Mouse (Mus musculus): ENCODE data around the gene Hfe. TPM values are rescaled to one million over a fixed set of nuclear protein-coding genes. Genes with fewer than 3 reads are reported as not detected.

The Hfe gene
- polyA plus RNA-seq, 1 experiment from 2014 or later, result 11.7 TPM

- Histone ChIP-seq H3K9ac (ENCODE audit: low read length) (peak within 1 kb of the TSS; percentile 77), H3K9me3 (replicated peaks; ENCODE audit: control insufficient read depth, low read length) (no peaks in the 10 kb centered on the region), H3K36me3 (ENCODE audit: control insufficient read depth, insufficient read depth) (no peaks in the 10 kb centered on the region), H3K27ac (ENCODE audit: low read length) (peak within 1 kb of the TSS; percentile 99), H3K4me3 (ENCODE audit: low read length) (peak within 1 kb of the TSS; percentile 56), H3K27me3 (ENCODE audit: control insufficient read depth, insufficient read depth, low read length) (no peaks in the 10 kb centered on the region), H3K4me1 (ENCODE audit: control insufficient read depth, insufficient read depth, low read length) (peaks cover 23% of the 10 kb centered on the region), H3K4me2 (ENCODE audit: low read depth, low read length) (peak within 1 kb of the TSS; percentile 77)
- ATAC-seq (replicated peaks; ENCODE audit: extremely low read depth, insufficient read depth, low FRiP score), result peak; percentile 52
- under 1% methylated on average over 28 of the region's 28 CpGs for WGBS
These were observed 34.9 kb upstream of the Hfe start, which contains the start of gene Hist1h3c for GRCm38 (mm10) chr13:23745381-23746161. Gene Hist1h3c, minus strand, starts transcription at chr13:23745602.

DNA sequence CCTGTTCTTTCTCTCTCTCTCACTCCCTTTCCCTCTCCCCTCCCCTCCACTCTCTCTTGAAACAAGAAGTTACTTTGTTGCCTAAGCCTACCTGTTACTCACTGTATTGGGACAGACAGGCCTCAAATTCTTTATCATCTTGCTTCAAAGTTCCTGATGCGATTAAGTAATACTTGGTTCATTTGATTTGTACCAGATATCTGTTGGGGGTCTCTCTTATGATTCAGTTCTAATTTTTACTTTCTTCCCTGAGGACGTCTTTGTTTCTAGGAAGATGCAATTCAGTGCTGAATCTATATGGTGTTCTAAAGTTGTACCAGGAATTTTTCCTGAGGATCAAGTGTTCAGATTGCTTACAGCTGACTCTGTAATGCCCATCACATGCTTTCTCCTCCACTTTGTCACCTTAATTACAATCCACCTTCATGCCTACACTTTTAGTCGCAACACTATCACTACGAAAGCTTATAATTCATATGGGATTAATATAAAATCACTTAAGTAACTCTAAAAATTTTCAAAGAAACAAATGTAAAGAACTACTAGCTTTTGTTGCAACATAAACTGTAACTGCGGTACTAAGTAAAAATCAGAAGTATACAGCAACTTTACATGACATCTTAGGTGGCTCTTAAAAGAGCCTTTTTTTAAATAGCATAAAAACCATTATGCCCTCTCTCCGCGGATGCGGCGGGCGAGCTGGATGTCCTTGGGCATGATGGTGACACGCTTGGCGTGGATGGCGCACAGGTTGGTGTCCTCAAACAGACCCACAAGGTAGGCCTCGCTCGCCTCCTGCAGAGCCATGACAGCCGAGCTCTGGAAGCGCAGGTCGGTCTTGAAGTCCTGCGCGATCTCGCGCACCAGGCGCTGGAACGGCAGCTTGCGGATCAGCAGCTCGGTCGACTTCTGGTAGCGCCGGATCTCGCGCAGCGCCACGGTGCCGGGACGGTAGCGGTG is 34.0 kb upstream of the Hfe start:
- peak overlapping the region; percentile 72 for H3K9ac ChIP-seq (ENCODE audit: low read length)
- no peaks in the 10 kb centered on the region for H3K9me3 ChIP-seq (replicated peaks; ENCODE audit: control insufficient read depth, low read length)
- peak overlapping the region; percentile 56 for H3K4me3 ChIP-seq (ENCODE audit: low read length)
- H3K36me3 ChIP-seq (ENCODE audit: control insufficient read depth, insufficient read depth), result no peaks in the 10 kb centered on the region
- H3K27me3 ChIP-seq (ENCODE audit: control insufficient read depth, insufficient read depth, low read length), result no peaks in the 10 kb centered on the region
- H3K4me2 ChIP-seq (ENCODE audit: low read depth, low read length), result peak overlapping the region; percentile 77
- H3K4me1 ChIP-seq (ENCODE audit: control insufficient read depth, insufficient read depth, low read length), result peaks cover 27% of the 10 kb centered on the region
- no peak for ATAC-seq (replicated peaks; ENCODE audit: extremely low read depth, insufficient read depth, low FRiP score)
- H3K27ac ChIP-seq (ENCODE audit: low read length), result peak overlapping the region; percentile 67
- 4% methylated on average over 19 of the region's 36 CpGs for WGBS

DNA sequence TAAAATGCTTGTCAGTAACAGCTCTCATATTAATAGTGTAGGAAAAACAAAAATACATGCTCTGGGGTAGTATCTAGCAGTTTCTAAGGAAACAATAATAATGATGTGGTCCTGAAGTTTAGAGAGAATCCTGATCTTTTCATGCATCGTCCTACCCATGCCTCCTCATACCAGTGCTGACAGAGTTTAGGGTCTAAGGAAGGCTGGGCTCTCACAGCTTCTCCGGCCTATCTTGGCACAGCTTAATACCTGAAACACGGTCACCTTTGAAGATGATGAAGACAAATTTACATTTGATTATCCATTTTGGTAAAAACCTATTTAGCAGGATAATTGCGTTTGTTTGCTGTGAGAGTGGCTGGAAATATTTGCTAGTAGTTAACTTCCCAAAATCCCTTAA is 33.3 kb upstream of the Hfe start:
- Histone ChIP-seq H3K9ac (ENCODE audit: low read length) (no peak overlapping the region), H3K9me3 (replicated peaks; ENCODE audit: control insufficient read depth, low read length) (no peaks in the 10 kb centered on the region), H3K4me3 (ENCODE audit: low read length) (peak overlapping the region; percentile 56), H3K4me2 (ENCODE audit: low read depth, low read length) (peak overlapping the region; percentile 77; the same call in 1 of the 2 replicates), H3K27me3 (ENCODE audit: control insufficient read depth, insufficient read depth, low read length) (no peaks in the 10 kb centered on the region), H3K36me3 (ENCODE audit: control insufficient read depth, insufficient read depth) (no peaks in the 10 kb centered on the region), H3K4me1 (ENCODE audit: control insufficient read depth, insufficient read depth, low read length) (peaks cover 27% of the 10 kb centered on the region), H3K27ac (ENCODE audit: low read length) (peak overlapping the region; percentile 59)
- 40% methylated on average over 4 of the region's 4 CpGs for WGBS
- no peak for ATAC-seq (replicated peaks; ENCODE audit: extremely low read depth, insufficient read depth, low FRiP score)

DNA sequence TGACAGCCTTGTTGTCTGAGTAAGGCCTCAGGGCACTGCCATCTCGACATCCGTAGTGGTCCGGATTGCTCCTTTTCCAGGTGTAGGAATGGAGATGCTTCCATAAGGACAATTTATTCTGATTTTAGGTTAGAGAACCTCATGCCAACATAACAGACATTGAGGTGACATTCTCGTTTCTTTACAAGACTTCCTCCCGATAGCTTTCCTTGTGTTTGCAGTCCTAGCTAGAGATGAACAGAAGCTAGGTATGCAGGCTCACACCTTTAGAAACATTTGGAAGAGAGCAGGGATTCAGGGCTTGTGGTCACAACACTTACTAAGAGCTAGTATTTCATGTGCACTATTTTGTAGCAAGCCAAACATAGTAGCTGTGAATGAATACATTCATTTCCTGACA is 32.6 kb upstream of the Hfe start:
- no peaks in the 10 kb centered on the region for H3K9me3 ChIP-seq (replicated peaks; ENCODE audit: control insufficient read depth, low read length)
- ATAC-seq (replicated peaks; ENCODE audit: extremely low read depth, insufficient read depth, low FRiP score), result no peak
- no peaks in the 10 kb centered on the region for H3K36me3 ChIP-seq (ENCODE audit: control insufficient read depth, insufficient read depth)
- H3K4me3 ChIP-seq (ENCODE audit: low read length), result no peak overlapping the region
- H3K4me1 ChIP-seq (ENCODE audit: control insufficient read depth, insufficient read depth, low read length), result peaks cover 25% of the 10 kb centered on the region
- H3K27ac ChIP-seq (ENCODE audit: low read length), result no peak overlapping the region
- WGBS, result 85% methylated on average over 5 of the region's 5 CpGs
- no peak overlapping the region for H3K4me2 ChIP-seq (ENCODE audit: low read depth, low read length)
- no peak overlapping the region for H3K9ac ChIP-seq (ENCODE audit: low read length)
- no peaks in the 10 kb centered on the region for H3K27me3 ChIP-seq (ENCODE audit: control insufficient read depth, insufficient read depth, low read length)

DNA sequence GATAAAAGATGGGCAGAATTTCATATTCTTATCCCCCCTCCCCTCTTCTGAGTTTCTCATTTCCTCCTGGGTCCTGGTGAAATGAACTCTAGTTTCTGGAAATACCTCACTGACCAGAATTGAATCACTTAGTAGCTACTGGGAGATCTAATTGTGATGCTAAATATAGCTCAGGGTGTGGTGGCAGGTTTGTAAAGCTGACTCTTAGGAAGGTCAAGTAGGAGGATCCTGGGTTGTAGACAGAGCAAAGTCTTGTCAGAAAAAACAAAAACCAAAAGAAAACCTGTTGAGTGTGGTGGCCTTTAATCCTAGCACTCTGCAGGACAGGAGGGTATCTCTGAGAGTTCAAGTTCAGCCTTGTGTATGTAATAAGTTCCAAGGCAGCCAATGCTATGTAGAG is 31.4 kb upstream of the Hfe start:
- H3K27ac ChIP-seq (ENCODE audit: low read length), result peak overlapping the region; percentile 42; the same call in 1 of the 2 replicates
- H3K27me3 ChIP-seq (ENCODE audit: control insufficient read depth, insufficient read depth, low read length), result no peaks in the 10 kb centered on the region
- no peaks in the 10 kb centered on the region for H3K36me3 ChIP-seq (ENCODE audit: control insufficient read depth, insufficient read depth)
- H3K9me3 ChIP-seq (replicated peaks; ENCODE audit: control insufficient read depth, low read length), result no peaks in the 10 kb centered on the region
- no peak overlapping the region for H3K4me3 ChIP-seq (ENCODE audit: low read length)
- H3K4me1 ChIP-seq (ENCODE audit: control insufficient read depth, insufficient read depth, low read length), result peaks cover 18% of the 10 kb centered on the region
- no peak overlapping the region for H3K4me2 ChIP-seq (ENCODE audit: low read depth, low read length)
- ATAC-seq (replicated peaks; ENCODE audit: extremely low read depth, insufficient read depth, low FRiP score), result no peak
- no peak overlapping the region for H3K9ac ChIP-seq (ENCODE audit: low read length)

DNA sequence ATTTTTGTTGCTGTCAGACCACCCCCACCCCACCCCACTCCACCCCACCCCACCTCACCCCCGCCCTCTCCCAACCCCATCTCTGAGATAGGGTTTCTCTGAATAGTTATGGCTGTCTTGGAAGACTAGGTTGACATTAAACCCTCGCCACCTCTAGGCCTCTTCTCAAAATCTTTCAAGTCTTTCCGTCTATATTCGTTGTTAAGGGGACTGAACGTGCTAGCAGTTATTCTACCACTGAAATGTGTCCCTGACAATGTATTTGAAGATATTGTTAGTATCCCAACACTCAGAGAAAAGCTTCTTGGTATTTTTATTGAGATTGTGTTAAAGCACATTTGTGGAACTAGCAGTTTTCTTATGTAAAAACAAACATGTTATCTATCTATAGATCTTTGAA is 30.3 kb upstream of the Hfe start:
- Histone ChIP-seq H3K9me3 (replicated peaks; ENCODE audit: control insufficient read depth, low read length) (no peaks in the 10 kb centered on the region), H3K4me1 (ENCODE audit: control insufficient read depth, insufficient read depth, low read length) (peaks cover 18% of the 10 kb centered on the region), H3K27ac (ENCODE audit: low read length) (peak overlapping the region; percentile 39), H3K27me3 (ENCODE audit: control insufficient read depth, insufficient read depth, low read length) (no peaks in the 10 kb centered on the region), H3K9ac (ENCODE audit: low read length) (no peak overlapping the region), H3K4me3 (ENCODE audit: low read length) (no peak overlapping the region), H3K36me3 (ENCODE audit: control insufficient read depth, insufficient read depth) (no peaks in the 10 kb centered on the region), H3K4me2 (ENCODE audit: low read depth, low read length) (peak overlapping the region; percentile 95)
- ATAC-seq (replicated peaks; ENCODE audit: extremely low read depth, insufficient read depth, low FRiP score), result no peak
- WGBS, result 54% methylated on average over 5 of the region's 5 CpGs

- Histone ChIP-seq H3K27me3 (ENCODE audit: control insufficient read depth, insufficient read depth, low read length) (no peaks in the 10 kb centered on the region), H3K4me1 (ENCODE audit: control insufficient read depth, insufficient read depth, low read length) (peaks cover 18% of the 10 kb centered on the region), H3K9me3 (replicated peaks; ENCODE audit: control insufficient read depth, low read length) (no peaks in the 10 kb centered on the region), H3K9ac (ENCODE audit: low read length) (peak overlapping the region; percentile 92), H3K36me3 (ENCODE audit: control insufficient read depth, insufficient read depth) (no peaks in the 10 kb centered on the region), H3K27ac (ENCODE audit: low read length) (peak overlapping the region; percentile 99), H3K4me3 (ENCODE audit: low read length) (peak overlapping the region; percentile 74), H3K4me2 (ENCODE audit: low read depth, low read length) (peak overlapping the region; percentile 95)
- WGBS, result 28% methylated on average over 13 of the region's 13 CpGs
- no peak for ATAC-seq (replicated peaks; ENCODE audit: extremely low read depth, insufficient read depth, low FRiP score)
These were observed 29.7 kb upstream of the Hfe start for GRCm38 (mm10) chr13:23740256-23740840.

DNA sequence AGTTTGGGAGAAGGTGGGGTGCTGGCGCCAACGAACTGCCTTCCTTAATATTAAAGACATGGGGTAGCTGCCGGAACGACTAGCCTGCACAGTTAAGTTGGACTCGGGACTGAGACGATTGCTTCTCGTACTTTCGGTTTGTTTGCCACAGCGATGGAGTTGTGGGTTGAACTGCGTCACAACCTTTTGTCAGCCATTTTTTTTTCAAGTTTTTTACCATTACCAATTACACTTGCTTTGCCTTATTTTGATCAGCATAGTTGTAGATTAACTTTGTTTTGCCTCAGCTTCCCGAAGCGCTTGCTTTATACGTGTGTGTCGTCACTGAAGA is 29.2 kb upstream of the Hfe start:
- WGBS, result 2% methylated on average over 14 of the region's 14 CpGs
- ATAC-seq (replicated peaks; ENCODE audit: extremely low read depth, insufficient read depth, low FRiP score), result peak; percentile 4; the same call in 1 of the 2 replicates
- peak overlapping the region; percentile 74 for H3K4me3 ChIP-seq (ENCODE audit: low read length)

More for the DNA sequence above, 29.2 kb upstream of the Hfe start:
- Histone ChIP-seq H3K4me2 (ENCODE audit: low read depth, low read length) (peak overlapping the region; percentile 95), H3K4me1 (ENCODE audit: control insufficient read depth, insufficient read depth, low read length) (peaks cover 18% of the 10 kb centered on the region), H3K27ac (ENCODE audit: low read length) (peak overlapping the region; percentile 99), H3K9ac (ENCODE audit: low read length) (peak overlapping the region; percentile 92), H3K9me3 (replicated peaks; ENCODE audit: control insufficient read depth, low read length) (no peaks in the 10 kb centered on the region), H3K36me3 (ENCODE audit: control insufficient read depth, insufficient read depth) (no peaks in the 10 kb centered on the region), H3K27me3 (ENCODE audit: control insufficient read depth, insufficient read depth, low read length) (no peaks in the 10 kb centered on the region)

All from heart, embryonic 16.5 days (tissue).